In the genomic region with DNA sequence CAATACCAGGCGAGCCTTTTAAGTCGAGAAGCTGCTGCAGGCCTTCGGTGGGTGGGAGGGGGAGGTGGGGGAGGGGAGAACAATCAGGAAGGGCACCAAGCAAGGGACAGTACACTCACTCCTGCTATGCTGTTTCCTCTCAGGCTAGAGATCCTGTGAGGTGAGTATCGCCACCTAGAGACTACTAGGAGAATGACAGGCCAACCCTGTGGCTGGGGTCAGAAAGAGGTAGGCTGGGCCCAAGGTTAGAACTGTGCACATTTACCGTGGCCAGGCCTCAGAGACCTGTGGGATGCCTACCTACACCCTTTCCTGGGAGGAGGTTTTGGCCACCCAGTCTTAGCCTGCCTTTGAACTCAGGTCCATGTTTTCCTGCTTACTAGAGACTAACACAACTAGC, we compare ENCODE assay signal across 7 mouse cellular contexts.
DNase-seq lines count a peak whose midpoint lies in the region; ATAC-seq and TF ChIP-seq lines count a peak whose summit lies in the region.

No protein-coding gene starts in this region.

- peak; percentile 48 for ATAC-seq in intestine, embryonic 15.5 days
- peak; percentile 38 for ATAC-seq in lung, postnatal 0 days

- TF ChIP-seq EP300 in lung, postnatal 0 days (IDR thresholded peaks at IDR 0.05): no peak

- H3K27ac ChIP-seq in thymus, adult 2 months (ENCODE audit: control insufficient read depth, insufficient read depth, low read length): no peak overlapping the region
- no peak overlapping the region for H3K27ac ChIP-seq in cortical plate, adult 2 months (ENCODE audit: insufficient read depth, low read length)
- no peak overlapping the region for H3K27ac ChIP-seq in intestine, embryonic 15.5 days
- H3K27ac ChIP-seq in lung, postnatal 0 days (ENCODE audit: low read length): no peak overlapping the region

- peak; percentile 39 for DNase-seq in thymus, adult 2 months
- no peak for DNase-seq in thymus, adult 18-20 months
- DNase-seq in lung, postnatal 0 days (ENCODE audit: low spot score): peak; percentile 72
- DNase-seq in thymus, postnatal 4 days: peak; percentile 55
- no peak for DNase-seq in left cerebral cortex, postnatal 25 days (ENCODE audit: low spot score in 2 of 2)

- no peaks in the 10 kb centered on the region for H3K27me3 ChIP-seq in thymus, adult 2 months (ENCODE audit: control insufficient read depth, insufficient read depth, low read length)
- H3K27me3 ChIP-seq in intestine, embryonic 15.5 days (replicated peaks): no peaks in the 10 kb centered on the region
- no peaks in the 10 kb centered on the region for H3K27me3 ChIP-seq in lung, postnatal 0 days (replicated peaks; ENCODE audit: insufficient read depth, low read length)

- no peaks in the 10 kb centered on the region for H3K36me3 ChIP-seq in thymus, adult 2 months (ENCODE audit: control insufficient read depth, insufficient read depth, low read length)
- H3K36me3 ChIP-seq in intestine, embryonic 15.5 days: 0 out of 2 replicates have a peak, but pooled peaks cover 2% of the 10 kb centered on the region
- H3K36me3 ChIP-seq in lung, postnatal 0 days (ENCODE audit: insufficient read depth, low read length): no peaks in the 10 kb centered on the region

- no peak overlapping the region for H3K4me3 ChIP-seq in thymus, adult 2 months (ENCODE audit: control insufficient read depth, insufficient read depth, low read length)
- H3K4me3 ChIP-seq in cortical plate, adult 2 months (ENCODE audit: insufficient read depth, low read length): no peak overlapping the region
- H3K4me3 ChIP-seq in intestine, embryonic 15.5 days (replicated peaks): no peak overlapping the region
- no peak overlapping the region for H3K4me3 ChIP-seq in lung, postnatal 0 days (ENCODE audit: low read depth, low read length)

- TF ChIP-seq CTCF in thymus, adult 2 months (IDR thresholded peaks at IDR 0.05; ENCODE audit: borderline replicate concordance, control insufficient read depth, extremely low read depth, insufficient read depth, low read length, poor library complexity): peak; percentile 45; the same call in 1 of the 2 replicates
- peak; percentile 73 for TF ChIP-seq CTCF in cortical plate, adult 2 months (IDR thresholded peaks at IDR 0.05; ENCODE audit: extremely low read depth, insufficient read depth, low read length)
- peak; percentile 83 for TF ChIP-seq CTCF in lung, postnatal 0 days (IDR thresholded peaks at IDR 0.05)

- no peak overlapping the region for H3K4me2 ChIP-seq in intestine, embryonic 15.5 days (replicated peaks)
- H3K4me2 ChIP-seq in lung, postnatal 0 days (replicated peaks; ENCODE audit: low read depth, low read length): no peak overlapping the region

- no peaks in the 10 kb centered on the region for H3K9me3 ChIP-seq in intestine, embryonic 15.5 days
- H3K9me3 ChIP-seq in lung, postnatal 0 days (ENCODE audit: low read length): no peaks in the 10 kb centered on the region

- WGBS in thymus, adult 2 months: 41% methylated on average over 5 of the region's 5 CpGs
- 17% methylated on average over 5 of the region's 5 CpGs for whole genome bisulfite sequencing in intestine, embryonic 15.5 days
- WGBS in lung, postnatal 0 days: 12% methylated on average over 5 of the region's 5 CpGs

- intact Hi-C loops in left cerebral cortex, postnatal 25 days (cut with DNase I): no loop called here

- H3K9ac ChIP-seq in intestine, embryonic 15.5 days: no peak overlapping the region
- no peak overlapping the region for H3K9ac ChIP-seq in lung, postnatal 0 days (replicated peaks; ENCODE audit: low read depth)

- no peaks in the 10 kb centered on the region for H3K4me1 ChIP-seq in thymus, adult 2 months (replicated peaks; ENCODE audit: control insufficient read depth, insufficient read depth, low read length)
- peaks cover 3% of the 10 kb centered on the region; the same call in 1 of the 2 replicates for H3K4me1 ChIP-seq in cortical plate, adult 2 months (ENCODE audit: control insufficient read depth, insufficient read depth, low read length)
- H3K4me1 ChIP-seq in intestine, embryonic 15.5 days (replicated peaks): peaks cover 1% of the 10 kb centered on the region; the same call in 1 of the 2 replicates
- no peaks in the 10 kb centered on the region; the same call in 1 of the 2 replicates for H3K4me1 ChIP-seq in lung, postnatal 0 days (ENCODE audit: insufficient read depth, low read depth, low read length)

- no peak for TF ChIP-seq POLR2A in thymus, adult 2 months (IDR thresholded peaks at IDR 0.05; ENCODE audit: control insufficient read depth, extremely low read depth, insufficient read depth, low read length, poor library complexity)
- TF ChIP-seq POLR2A in cortical plate, adult 2 months (IDR thresholded peaks at IDR 0.05; ENCODE audit: extremely low read depth, insufficient read depth, low read length): no peak

Comparison
In these comparisons a context has a peak if more than half of its experiments do, and no peak if none do; other contexts are left out.
1. DNase-seq: peak in thymus, adult 2 months (single experiment), lung, postnatal 0 days (single experiment) and thymus, postnatal 4 days (single experiment); none in thymus, adult 18-20 months (0 of 2) and left cerebral cortex, postnatal 25 days (0 of 2).
2. Peak in every context shown above with its lines, with median percentiles within 50 percentile points of each other: CTCF ChIP-seq.